Mouse (Mus musculus) megakaryocyte-erythroid progenitor cell, adult 5 weeks (primary cell): ENCODE data around the gene Gatd1. TPM values are rescaled to one million over a fixed set of nuclear protein-coding genes. Genes with fewer than 3 reads are reported as not detected.

Source experiments
- polyA plus RNA-seq: library from polyadenylated mRNA; stranded (reverse); fragments of >175 nt; gene quantifications from 2 replicates; pipeline ENCODE4 v1.2.3, GENCODE M21; 2012

The Gatd1 gene
- 8.0 and 12.4 TPM in 2 replicates for polyA plus RNA-seq

DNA sequence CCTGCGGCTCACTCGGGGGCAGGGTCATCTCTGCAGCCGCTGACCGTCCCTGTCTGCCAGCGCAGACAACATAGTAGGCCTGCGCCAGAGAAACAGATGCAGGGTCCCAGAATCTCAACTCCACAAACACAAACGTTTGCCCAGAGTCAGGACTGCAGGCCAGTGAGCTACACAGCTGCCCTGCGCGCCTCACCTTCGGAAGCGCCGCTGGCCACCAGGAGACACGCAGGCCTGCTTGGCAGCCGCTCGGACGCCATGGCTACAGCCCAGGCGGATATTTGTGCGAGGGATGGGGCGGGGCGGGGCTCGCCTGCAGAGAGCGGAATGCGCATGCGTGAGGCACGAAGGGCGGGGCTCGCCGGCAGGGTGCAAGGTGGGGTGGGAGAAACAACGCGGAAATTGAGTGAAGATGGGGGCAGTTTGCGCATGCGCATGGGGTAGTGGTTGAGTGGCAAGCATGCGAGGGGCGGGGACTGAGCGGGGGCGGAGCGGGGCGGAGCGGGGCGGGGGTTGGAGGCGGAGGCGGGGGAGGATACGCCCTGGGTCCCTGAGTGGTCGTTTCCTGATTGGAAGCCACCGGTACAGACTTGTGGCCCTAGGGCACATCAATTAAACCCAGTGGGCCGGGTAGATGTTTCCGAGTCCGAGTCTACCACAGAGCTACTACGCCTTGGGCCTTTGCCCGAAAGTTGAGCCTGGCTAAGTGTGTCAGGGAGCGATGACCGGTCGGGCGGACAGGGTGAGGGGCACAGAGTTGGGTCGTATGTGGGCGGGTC lies at the start of gene Gatd1:
Gatd1 (minus strand) TSS at position 328 of the 776 bp plus-strand sequence.

DNA sequence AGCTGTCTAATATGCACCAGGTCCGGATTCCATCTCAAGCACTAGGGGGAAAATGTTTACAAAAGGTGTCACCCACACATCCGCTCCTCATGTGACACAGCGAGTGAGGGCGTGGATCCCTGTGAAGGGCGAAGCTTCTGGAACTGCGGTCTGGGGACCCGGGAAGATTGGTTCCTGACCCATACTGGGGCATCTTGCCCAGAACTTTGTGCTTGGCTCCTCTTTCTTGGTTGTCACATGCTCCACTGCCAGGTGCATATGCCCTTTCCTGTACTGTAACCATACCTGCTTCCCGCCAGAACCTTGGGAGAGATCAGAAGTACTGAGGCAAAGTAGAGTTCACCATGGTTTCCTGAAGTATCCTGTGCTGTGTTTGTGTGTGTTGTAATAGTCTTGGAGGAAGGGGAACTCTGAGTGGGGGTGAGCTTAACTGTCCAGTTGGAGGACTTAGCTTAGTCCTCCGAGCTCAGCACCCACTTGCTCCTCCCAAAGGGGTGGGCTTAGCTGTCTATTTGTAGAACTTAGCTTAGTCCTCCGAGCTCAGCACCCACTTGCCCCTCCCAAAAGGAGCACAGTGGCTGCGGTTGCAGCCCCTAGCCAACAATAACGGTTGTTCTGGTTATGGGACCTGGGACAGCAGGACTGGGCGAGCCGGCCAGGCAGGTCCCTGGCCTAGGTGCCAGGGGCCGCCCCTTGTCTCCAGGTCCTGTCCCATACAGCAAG lies 46.6 kb upstream of the Gatd1 start, which contains the start of gene Cracr2b:
Cracr2b (plus strand) TSS at position 704 of the 723 bp plus-strand sequence.

DNA sequence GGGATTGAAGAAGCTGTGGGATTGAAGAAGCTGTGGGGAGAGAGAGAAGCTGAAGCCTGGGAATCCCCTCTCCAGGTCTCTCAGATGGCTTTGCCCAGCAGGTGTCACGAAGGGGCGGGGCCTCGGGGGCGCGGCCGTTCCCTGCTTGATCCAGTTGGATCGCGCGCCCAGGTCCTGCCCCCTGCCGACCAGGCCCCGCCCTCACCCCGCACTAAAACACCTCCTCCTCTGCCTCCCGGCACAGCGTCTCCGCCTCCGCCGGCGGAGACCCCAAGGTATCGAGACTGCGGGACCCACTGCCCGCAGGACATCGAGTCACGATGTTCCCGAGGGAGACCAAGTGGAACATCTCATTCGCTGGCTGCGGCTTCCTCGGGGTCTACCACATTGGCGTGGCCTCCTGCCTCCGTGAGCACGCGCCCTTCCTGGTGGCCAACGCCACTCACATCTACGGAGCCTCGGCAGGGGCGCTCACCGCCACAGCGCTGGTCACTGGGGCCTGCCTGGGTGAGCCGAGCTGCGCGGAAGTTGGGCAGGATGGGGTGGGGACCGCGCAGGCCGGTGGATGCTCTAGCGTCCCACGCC lies 41.1 kb upstream of the Gatd1 start, which contains the start of gene Pnpla2:
Pnpla2 (plus strand) TSS at position 232 of the 585 bp plus-strand sequence.

DNA sequence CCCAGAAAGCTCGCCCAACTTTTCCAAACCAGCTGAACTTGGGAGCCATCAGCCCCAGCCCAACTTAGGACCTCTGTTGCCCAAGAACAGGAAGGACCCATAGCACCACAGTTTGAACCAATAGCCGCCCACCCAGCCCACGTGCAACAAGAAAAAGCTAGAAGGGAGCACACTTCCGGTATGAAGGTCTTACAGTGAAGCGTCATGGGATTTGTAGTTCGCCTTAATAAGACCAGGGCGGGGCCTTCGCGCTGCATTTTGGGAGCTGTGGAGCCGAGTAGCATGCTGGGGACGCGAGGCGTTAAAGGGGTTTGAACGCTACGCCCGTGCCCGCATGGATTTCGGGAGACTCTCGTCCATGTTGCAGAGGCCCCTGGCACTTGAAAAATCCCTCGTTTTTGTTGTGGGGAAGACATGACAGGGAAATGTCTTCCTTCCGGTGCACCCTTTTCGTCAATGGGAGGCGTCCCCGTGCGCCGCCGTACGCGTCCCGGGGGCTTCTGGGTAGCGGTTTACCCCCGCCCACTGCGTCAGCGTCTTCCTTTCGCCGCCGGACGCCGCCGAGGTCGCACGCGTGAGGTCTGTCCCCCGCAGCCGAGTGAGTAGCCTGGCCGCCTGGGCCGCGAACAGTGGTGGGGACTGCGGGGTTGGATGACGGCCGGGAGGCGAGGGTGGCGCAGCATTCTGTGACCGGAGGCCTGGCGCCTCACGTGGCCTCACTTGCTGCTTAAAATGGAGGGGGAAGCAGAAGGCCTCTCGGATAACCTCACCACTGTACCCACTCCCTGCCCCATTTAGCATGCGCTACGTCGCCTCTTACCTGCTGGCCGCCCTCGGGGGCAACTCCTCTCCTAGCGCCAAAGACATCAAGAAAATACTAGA lies 33.4 kb upstream of the Gatd1 start, which contains the start of gene Rplp2:
Rplp2 (plus strand) TSS at position 261 of the 882 bp plus-strand sequence.

DNA sequence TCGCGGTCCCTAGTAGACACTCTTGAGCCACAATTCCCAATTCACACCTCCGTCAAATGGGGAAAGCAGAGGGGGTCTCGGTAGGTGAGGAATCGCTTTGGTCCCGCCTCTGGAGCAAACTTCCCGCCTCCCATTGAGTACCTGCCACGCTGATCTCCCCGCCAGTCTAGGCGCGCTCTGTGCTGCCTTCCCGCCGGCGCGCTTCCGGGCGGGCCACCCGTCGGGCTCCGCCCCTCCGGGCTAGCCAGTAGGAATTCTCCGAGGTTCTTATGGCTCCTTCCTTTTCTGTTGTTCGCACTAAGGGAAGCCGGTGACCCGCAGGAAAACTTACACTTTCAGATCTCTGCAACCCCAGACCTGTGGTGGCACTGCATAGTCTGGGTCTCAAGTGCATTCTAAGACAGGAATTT lies 29.9 kb upstream of the Gatd1 start, which contains the start of gene Pidd1:
Pidd1 (minus strand) TSS at position 198 of the 410 bp plus-strand sequence.

DNA sequence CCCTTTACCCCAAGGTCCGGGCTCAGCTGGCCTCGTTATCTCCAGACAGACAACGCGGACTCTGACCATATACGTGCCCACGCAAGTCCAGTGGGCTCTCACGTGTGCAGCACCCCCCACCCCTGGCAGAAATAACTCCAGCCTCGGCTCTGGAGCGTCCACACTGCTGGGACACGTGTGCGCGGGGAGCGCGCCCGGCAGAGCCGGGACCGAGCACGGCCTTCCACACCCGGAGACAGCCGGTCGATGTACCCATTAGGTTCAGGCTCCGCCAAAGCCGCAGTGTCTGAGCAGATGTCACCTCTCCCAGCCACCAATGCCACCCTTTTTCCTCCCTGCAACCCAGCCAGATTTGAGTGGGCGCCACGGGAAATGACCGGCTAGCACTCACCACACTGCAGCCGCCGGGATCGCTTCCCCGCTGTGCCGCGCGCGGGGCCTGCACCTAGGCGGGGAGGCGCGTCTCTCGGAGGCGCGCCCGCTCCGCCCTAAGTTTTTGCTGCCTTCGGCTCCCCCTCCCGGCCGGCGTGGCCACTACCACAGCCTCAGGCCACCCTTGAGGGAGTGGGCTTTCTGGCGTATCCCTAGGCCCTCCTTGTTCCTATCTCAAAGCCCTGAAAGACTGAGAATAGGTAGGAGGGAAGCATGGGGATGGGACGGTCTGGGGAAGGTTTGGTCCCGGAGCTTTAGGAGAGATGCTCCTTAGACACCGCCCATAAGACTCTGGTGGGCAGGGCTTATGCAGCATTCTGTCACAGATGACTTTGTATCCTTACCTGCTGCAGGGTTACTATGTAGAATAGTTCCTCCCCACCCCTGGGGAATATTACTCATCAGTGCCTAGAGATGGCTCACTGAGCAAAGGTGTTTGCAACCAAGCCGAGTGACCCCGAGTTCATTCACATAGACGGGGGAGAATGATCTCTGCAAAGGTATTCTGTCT lies 23.5 kb upstream of the Gatd1 start, which contains the start of gene Slc25a22:
Slc25a22 (minus strand) TSS at position 715 of the 943 bp plus-strand sequence.

DNA sequence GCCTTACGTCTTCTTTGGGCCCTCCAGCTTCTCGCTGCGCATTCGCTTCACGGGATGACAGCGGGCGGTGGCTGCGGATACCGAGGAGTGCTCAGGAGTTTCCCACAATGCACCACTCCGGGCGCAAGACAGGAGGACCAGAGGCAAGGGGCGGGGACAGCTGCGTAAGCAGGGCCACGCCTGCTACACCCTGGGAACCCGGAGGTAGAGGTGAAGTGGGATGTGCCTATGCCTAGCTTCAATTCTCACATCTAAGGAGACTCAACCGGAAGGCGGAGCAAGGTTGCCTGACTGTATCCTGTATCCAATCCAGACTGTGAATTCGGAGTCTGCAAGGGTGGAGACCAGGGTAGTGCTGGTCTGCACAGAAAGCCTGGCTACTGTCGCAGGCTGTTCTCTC lies 15.4 kb upstream of the Gatd1 start, which contains the start of gene Cend1:
Cend1 (minus strand) TSS at position 182 of the 400 bp plus-strand sequence.

DNA sequence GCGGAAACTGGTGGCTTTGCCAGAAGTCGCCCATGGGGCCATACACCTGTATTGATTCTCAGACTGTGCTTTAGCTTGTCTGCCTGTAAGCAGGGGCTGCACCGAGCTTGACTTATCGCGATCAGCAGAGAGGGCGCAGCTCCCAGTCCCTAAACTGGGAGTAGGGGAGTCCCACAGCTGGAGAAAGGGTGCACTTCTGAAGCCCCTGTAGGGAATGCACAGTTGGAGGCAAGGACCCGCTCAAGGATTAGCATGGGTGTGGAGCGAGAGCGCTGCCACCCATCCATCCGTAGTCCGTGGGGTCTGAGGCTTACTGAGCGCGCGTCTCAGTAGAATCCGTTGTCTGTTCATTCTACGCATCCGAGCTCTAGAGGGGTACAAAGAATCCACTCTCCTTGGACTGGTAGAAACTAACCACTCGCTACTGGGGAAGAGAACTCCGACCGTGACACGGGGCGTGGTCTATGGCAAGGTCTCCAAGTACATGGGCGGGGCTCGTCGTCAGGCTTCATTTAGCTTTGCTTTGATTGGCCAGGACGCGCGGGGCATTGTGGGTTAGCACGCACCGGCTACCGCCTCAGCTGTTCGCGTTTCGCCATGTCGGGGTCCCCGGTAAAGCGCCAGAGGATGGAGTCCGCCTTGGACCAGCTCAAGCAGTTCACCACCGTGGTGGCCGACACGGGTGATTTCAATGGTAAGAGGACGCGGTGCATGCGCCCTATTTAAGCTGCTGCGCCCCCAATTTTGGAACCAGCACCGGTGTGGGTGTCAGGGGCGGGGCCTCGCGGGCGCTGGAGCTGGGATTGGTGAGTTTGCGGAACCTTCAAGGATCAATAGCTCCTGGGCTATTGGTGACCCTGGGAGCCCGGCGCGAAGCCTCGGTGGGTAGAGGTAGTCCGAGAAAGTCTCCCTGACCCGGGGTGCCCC lies 22.0 kb downstream of the Gatd1 start, which contains the start of gene Taldo1:
Taldo1 (plus strand) TSS at position 575 of the 927 bp plus-strand sequence.

Other genes starting within 250 kb of the Gatd1 start
- 24.0 and 25.0 TPM in 2 replicates for gene Rnh1, start 241.3 kb downstream of the Gatd1 start, polyA plus RNA-seq
- gene Hras, start 220.1 kb downstream of the Gatd1 start, polyA plus RNA-seq = 41.0 and 48.4 TPM in 2 replicates
- 6.8 and 8.0 TPM in 2 replicates for gene Lrrc56, start 220.0 kb downstream of the Gatd1 start, polyA plus RNA-seq
- gene Lmntd2, start 200.1 kb downstream of the Gatd1 start, polyA plus RNA-seq = 0.20 and 0.49 TPM in 2 replicates
- 13.1 and 15.1 TPM in 2 replicates for gene Rassf7, start 198.3 kb downstream of the Gatd1 start, polyA plus RNA-seq
- gene Phrf1, start 185.4 kb downstream of the Gatd1 start, polyA plus RNA-seq = 130 and 156 TPM in 2 replicates
- 47.5 and 78.3 TPM in 2 replicates for gene Irf7, start 147.7 kb downstream of the Gatd1 start, polyA plus RNA-seq
- gene Cdhr5, start 137.3 kb downstream of the Gatd1 start, polyA plus RNA-seq = 0.04 TPM in 1 of 2 replicates, not detected in the other
- gene Sct, start 135.0 kb downstream of the Gatd1 start, polyA plus RNA-seq = not detected in 2 replicates
- 0.03 TPM in 1 of 2 replicates, not detected in the other for gene Drd4, start 122.1 kb downstream of the Gatd1 start, polyA plus RNA-seq
- 77.8 and 93.7 TPM in 2 replicates for gene Deaf1, start 86.4 kb downstream of the Gatd1 start, polyA plus RNA-seq
- 11.4 and 11.9 TPM in 2 replicates for gene Tmem80, start 86.4 kb downstream of the Gatd1 start, polyA plus RNA-seq
- gene Eps8l2, start 75.3 kb downstream of the Gatd1 start, polyA plus RNA-seq = 0.39 and 1.3 TPM in 2 replicates
- gene Taldo1, start 21.9 kb downstream of the Gatd1 start, polyA plus RNA-seq = 342 and 397 TPM in 2 replicates
- gene Cend1, start 15.4 kb upstream of the Gatd1 start, polyA plus RNA-seq = not detected in 2 replicates
- gene Slc25a22, start 23.8 kb upstream of the Gatd1 start, polyA plus RNA-seq = 79.5 and 83.9 TPM in 2 replicates
- gene Pidd1, start 29.9 kb upstream of the Gatd1 start, polyA plus RNA-seq = 53.9 and 66.7 TPM in 2 replicates
- gene Rplp2, start 33.2 kb upstream of the Gatd1 start, polyA plus RNA-seq = 8,310 and 8,668 TPM in 2 replicates
- 168 and 188 TPM in 2 replicates for gene Pnpla2, start 41.1 kb upstream of the Gatd1 start, polyA plus RNA-seq
- 20.9 and 46.2 TPM in 2 replicates for gene Cracr2b, start 47.0 kb upstream of the Gatd1 start, polyA plus RNA-seq
- 19.8 and 21.9 TPM in 2 replicates for gene Cd151, start 53.3 kb upstream of the Gatd1 start, polyA plus RNA-seq
- 70.2 and 83.1 TPM in 2 replicates for gene Polr2l, start 61.0 kb upstream of the Gatd1 start, polyA plus RNA-seq
- gene Tspan4, start 61.1 kb upstream of the Gatd1 start, polyA plus RNA-seq = 27.3 and 28.2 TPM in 2 replicates
- 17.8 and 29.0 TPM in 2 replicates for gene Chid1, start 125.7 kb upstream of the Gatd1 start, polyA plus RNA-seq
- 25.0 and 25.3 TPM in 2 replicates for gene Ap2a2, start 148.0 kb upstream of the Gatd1 start, polyA plus RNA-seq
- gene Muc6, start 241.2 kb upstream of the Gatd1 start, polyA plus RNA-seq = 0.06 and 0.26 TPM in 2 replicates